Mouse (Mus musculus) myocyte (in vitro differentiated cells): Measurements from ENCODE around the gene Pdcd2. TPM values are rescaled to one million over a fixed set of nuclear protein-coding genes. Genes with fewer than 3 reads are reported as not detected.

Source experiments
- H3K27me3 ChIP-seq: one replicate; pipeline ENCODE4 v1.6.1; 2011; ENCODE audit not compliant: control insufficient read depth, insufficient read depth, insufficient read length
- H3K36me3 ChIP-seq: one replicate; pipeline ENCODE4 v1.6.1; 2011; ENCODE audit not compliant: control insufficient read depth, insufficient read depth
- H3K4me2 ChIP-seq: one replicate; pipeline ENCODE4 v1.6.1; 2011; ENCODE audit warnings: low read depth, control low read depth
- H3K4me3 ChIP-seq: one replicate; pipeline ENCODE4 v1.5.1; 2011; ENCODE audit warnings: mild to moderate bottlenecking, control low read depth, moderate library complexity
- H3K79me2 ChIP-seq: one replicate; pipeline ENCODE4 v1.6.1; 2011; ENCODE audit not compliant: control insufficient read depth, insufficient read depth
- H3ac ChIP-seq: one replicate; pipeline ENCODE4 v1.6.1; 2011; ENCODE audit not compliant: control insufficient read depth, insufficient read length
- CEBPB ChIP-seq: IDR thresholded peaks from 2 replicates; pipeline ENCODE4 v1.6.1; 2011; ENCODE audit warnings: mild to moderate bottlenecking, moderate library complexity; ENCODE audit not compliant: poor library complexity, insufficient read depth, severe bottlenecking
- E2F4 ChIP-seq: IDR thresholded peaks from one replicate; pipeline ENCODE4 v1.6.1; 2011; ENCODE audit warnings: mild to moderate bottlenecking, control low read depth, moderate library complexity; ENCODE audit not compliant: insufficient read depth
- MAX ChIP-seq: IDR thresholded peaks from one replicate; pipeline ENCODE4 v1.6.1; 2011; ENCODE audit warnings: low read depth, mild to moderate bottlenecking, control low read depth
- MYOD1 ChIP-seq, 3 experiments: IDR thresholded peaks; one replicate each; pipeline ENCODE4 v1.6.1; 2011; ENCODE audit warnings: control low read depth in 2 of 3, low read depth in 2 of 3, mild to moderate bottlenecking in 2 of 3, moderate library complexity in 1 of 3; ENCODE audit not compliant: insufficient read length in 2 of 3, control insufficient read depth in 1 of 3
- MYOG ChIP-seq, 3 experiments: IDR thresholded peaks; one replicate each; pipeline ENCODE4 v1.6.1; 2011; ENCODE audit warnings: control low read depth in 2 of 3, low read depth in 2 of 3, mild to moderate bottlenecking in 2 of 3; ENCODE audit not compliant: insufficient read length in 2 of 3, control insufficient read depth in 1 of 3, insufficient read depth in 1 of 3
- POLR2A ChIP-seq: IDR thresholded peaks from one replicate; pipeline ENCODE4 v1.6.1; 2011; ENCODE audit warnings: low read depth, mild to moderate bottlenecking, control low read depth, moderate library complexity; ENCODE audit not compliant: insufficient read length
- POLR2AphosphoS2 ChIP-seq: IDR thresholded peaks from one replicate; pipeline ENCODE4 v1.6.1; 2011; ENCODE audit warnings: low read depth, control low read depth; ENCODE audit not compliant: insufficient read length
- REST ChIP-seq: IDR thresholded peaks from one replicate; pipeline ENCODE4 v1.6.1; 2011; ENCODE audit warnings: mild to moderate bottlenecking, control low read depth, moderate library complexity; ENCODE audit not compliant: insufficient read depth, insufficient read length
- SRF ChIP-seq: IDR thresholded peaks from one replicate; pipeline ENCODE4 v1.6.1; 2011; ENCODE audit warnings: low read depth; ENCODE audit not compliant: control insufficient read depth, insufficient read length
- TCF12 ChIP-seq: IDR thresholded peaks from one replicate; pipeline ENCODE4 v1.6.1; 2011; ENCODE audit warnings: mild to moderate bottlenecking, control low read depth; ENCODE audit not compliant: poor library complexity, insufficient read depth, severe bottlenecking
- TCF3 ChIP-seq: IDR thresholded peaks from one replicate; pipeline ENCODE4 v1.6.1; 2011; ENCODE audit warnings: low read depth, control low read depth; ENCODE audit not compliant: insufficient read length
- USF1 ChIP-seq: IDR thresholded peaks from one replicate; pipeline ENCODE4 v1.6.1; 2011; ENCODE audit warnings: low read depth, mild to moderate bottlenecking, control low read depth, moderate library complexity
- polyA plus RNA-seq: library from polyadenylated mRNA; unstranded; fragments of >200 nt; fragmentation: generic; extraction: Trizol; gene quantifications from one replicate; pipeline ENCODE4 v1.2.1, GENCODE M21; 2012; ENCODE audit warnings: missing spikeins

The Pdcd2 gene
- polyA plus RNA-seq, 1 experiment: 43.4 TPM

DNA sequence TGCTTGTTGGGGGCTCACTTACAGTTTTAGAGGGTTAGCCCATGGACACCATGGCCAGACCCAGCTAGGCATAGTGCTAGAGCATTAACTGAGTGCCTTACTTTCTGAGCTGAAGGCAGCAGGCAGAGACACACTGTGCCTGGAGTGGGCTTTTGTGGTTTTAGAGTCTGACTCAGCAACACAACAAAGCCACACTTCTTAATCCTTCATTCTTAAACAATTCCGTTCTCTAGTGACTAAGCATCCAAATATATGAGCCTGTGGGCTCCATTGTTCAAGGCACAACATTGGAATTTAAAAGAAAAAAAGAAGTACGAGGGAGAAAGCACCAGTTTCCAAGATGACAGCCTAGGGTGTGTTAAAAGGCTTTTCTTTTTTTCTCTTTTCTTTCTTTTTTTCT is 16.4 kb downstream of the Pdcd2 start:
- Histone ChIP-seq H3K36me3 (peaks cover 63% of the 10 kb centered on the region), H3K27me3 (no peaks in the 10 kb centered on the region), H3K4me2 (peak overlapping the region; percentile 87), H3ac (no peak overlapping the region), H3K79me2 (peaks cover 14% of the 10 kb centered on the region), H3K4me3 (no peak overlapping the region)
- no peak for TF ChIP-seq USF1

DNA sequence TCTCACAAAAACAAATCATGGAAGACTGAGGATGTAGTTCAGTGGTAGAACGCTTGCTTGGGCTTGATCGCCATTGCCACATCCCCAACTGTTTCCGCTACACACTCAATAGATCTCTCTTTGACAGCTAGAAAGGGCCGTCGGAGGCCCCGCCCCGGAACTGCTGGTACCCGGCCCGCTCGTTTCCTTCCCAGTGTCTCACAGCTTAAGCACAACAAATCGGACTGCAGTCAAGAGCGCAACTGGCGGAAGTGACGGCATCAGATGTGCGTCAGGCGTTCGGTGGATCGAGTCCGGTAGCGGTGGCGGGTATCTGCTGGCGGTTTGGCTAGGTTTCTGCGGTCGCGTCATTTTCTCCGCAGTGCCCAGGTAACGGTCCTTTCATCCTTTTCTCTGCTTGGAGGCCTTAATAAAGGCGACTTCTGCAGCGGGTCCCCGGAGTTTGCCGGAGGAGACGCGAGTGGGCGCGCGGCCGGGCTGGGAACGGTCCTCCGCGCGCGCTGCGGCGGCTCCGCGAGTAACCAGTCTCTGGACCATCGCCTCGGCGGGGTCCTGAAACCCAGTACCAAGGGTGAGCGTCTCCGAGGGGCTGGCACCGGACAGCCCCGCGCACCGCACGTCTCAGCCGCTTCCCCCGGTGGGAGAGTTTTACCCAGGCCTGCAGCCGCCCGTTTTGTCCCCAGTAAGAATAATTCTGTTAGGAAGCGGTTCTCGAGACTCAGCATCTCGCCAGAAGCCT is 27.3 kb downstream of the Pdcd2 start, which contains the start of the genes Psmb1 and Tbp:
TSS of gene Psmb1 (minus strand) at position 96 of the 739 bp plus-strand sequence.
TSS of gene Tbp (plus strand) at position 233 of the 739 bp plus-strand sequence.
- peaks cover 18% of the 10 kb centered on the region for H3K36me3 ChIP-seq
- no peak for TF ChIP-seq TCF3
- peak; percentile 84 for TF ChIP-seq POLR2A
- TF ChIP-seq SRF: peak; percentile 86
- TF ChIP-seq POLR2AphosphoS2: peak; percentile 89
- TF ChIP-seq USF1: no peak
- TF ChIP-seq MYOG (IDR thresholded peaks at IDR 0.05; ENCODE audit: control insufficient read depth in 1 of 3, insufficient read depth in 1 of 3, insufficient read length in 2 of 3, low read depth in 2 of 3): peak; percentile 26 to 66 (median 49)
- peak; percentile 10 for TF ChIP-seq MAX
- TF ChIP-seq E2F4: no peak
- no peak for TF ChIP-seq TCF12
- TF ChIP-seq REST: peak; percentile 20
- TF ChIP-seq MYOD1 (IDR thresholded peaks at IDR 0.05; ENCODE audit: control insufficient read depth in 1 of 3, insufficient read length in 2 of 3, low read depth in 2 of 3): peak in 1 of 3 experiments; percentile 48

DNA sequence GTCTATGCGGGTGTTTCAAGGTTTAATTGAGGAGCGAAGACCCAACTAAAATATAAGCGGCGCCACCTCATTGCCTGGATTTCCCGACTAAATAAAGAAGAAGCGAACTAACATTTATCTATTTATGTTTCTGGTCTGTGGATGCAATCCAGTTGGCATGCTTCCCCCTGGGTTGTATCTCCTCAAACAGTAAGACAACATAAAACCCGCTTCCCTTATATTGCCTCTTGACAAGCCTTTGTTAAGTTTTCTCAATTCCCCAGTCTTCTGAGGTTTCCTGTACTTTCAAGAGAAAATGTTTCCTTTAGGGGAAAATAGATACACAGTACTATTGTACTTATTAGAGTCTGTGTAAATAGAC is 28.4 kb downstream of the Pdcd2 start:
- Histone ChIP-seq H3K79me2 (peaks cover 65% of the 10 kb centered on the region), H3K4me3 (peak overlapping the region; percentile 87), H3K4me2 (peak overlapping the region; percentile 98), H3ac (peak overlapping the region; percentile 70), H3K27me3 (no peaks in the 10 kb centered on the region), H3K36me3 (peaks cover 24% of the 10 kb centered on the region)
- TF ChIP-seq USF1: no peak

More for the DNA sequence above, 27.3 kb downstream of the Pdcd2 start, which contains the start of the genes Psmb1 and Tbp:
- no peaks in the 10 kb centered on the region for H3K27me3 ChIP-seq
- peak within 1 kb of the TSS; percentile 70 for H3ac ChIP-seq
- H3K4me3 ChIP-seq: peak within 1 kb of the TSS; percentile 87
- H3K79me2 ChIP-seq: peaks cover 59% of the 10 kb centered on the region
- H3K4me2 ChIP-seq: peak within 1 kb of the TSS; percentile 98

DNA sequence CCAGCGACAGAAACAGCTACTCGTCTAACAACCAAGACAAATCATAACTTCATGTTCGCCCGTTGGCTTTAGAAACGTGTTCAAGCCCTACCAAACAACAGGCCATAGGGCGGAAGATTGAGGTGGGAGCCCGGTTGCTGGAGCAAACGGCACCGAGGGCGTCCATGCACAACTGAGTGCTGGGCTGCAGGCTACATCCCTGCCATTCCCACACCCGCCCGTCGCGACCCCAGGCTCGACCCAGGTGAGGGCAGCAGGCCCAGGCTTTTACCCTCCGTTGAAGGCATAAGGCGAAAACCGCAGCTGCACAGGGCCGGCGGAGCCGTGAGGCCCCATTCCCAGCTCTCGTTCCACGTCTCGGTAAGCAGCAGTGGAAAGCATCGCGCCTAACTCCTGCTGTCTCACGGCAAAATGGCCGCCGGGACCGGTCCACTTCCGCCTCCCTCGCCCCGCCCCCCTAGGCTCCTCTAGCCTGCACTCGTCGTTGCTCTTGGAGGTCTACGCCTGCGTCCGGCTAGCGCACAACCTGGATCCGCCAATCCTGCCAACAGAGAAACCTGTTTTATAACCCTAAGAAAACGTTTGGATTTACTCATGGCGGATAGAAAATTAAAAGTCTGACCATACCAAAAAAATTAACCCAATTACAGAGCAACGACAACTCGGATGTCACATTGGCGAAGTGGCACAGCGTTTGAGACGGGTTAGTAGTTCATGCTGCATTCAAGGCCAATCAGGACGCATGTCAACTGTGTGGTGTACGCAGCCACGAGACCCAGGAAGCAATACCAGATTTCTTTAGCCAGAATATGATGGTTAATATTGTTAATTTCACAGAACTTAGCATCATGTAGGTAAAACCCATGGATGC is 29.0 kb downstream of the Pdcd2 start:
- Histone ChIP-seq H3K27me3 (no peaks in the 10 kb centered on the region), H3K79me2 (peaks cover 65% of the 10 kb centered on the region), H3K4me2 (peak overlapping the region; percentile 99), H3K4me3 (peak overlapping the region; percentile 87), H3K36me3 (peaks cover 30% of the 10 kb centered on the region), H3ac (peak overlapping the region; percentile 70)
- TF ChIP-seq MYOD1 (IDR thresholded peaks at IDR 0.05; ENCODE audit: control insufficient read depth in 1 of 3, insufficient read length in 2 of 3, low read depth in 2 of 3) (no peak), USF1 (no peak), MYOG (IDR thresholded peaks at IDR 0.05; ENCODE audit: control insufficient read depth in 1 of 3, insufficient read depth in 1 of 3, insufficient read length in 2 of 3, low read depth in 2 of 3) (no peak), POLR2AphosphoS2 (peak; percentile 85), POLR2A (peak; percentile 74), TCF3 (no peak)

DNA sequence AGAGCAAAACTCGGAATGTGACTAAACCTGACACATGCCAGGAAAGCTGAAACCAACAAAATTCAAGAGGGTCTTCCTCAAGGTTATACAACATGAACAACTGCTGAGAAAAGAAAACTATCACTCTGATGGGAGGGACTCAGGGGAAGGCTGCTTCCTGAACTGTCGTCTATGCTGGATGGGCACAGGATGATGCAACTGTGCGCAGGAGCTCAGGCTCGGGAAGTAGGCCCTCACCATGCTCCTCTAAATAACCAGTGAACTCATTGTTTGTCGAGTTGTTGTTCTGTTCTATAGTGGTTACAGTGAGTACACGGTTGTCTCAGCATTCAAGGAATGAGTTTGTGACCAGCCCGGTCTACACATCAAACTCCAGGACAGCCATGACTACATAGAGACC is 36.6 kb downstream of the Pdcd2 start:
- no peaks in the 10 kb centered on the region for H3K27me3 ChIP-seq
- no peak overlapping the region for H3K4me3 ChIP-seq
- H3K36me3 ChIP-seq: peaks cover 53% of the 10 kb centered on the region
- no peak overlapping the region for H3ac ChIP-seq
- H3K79me2 ChIP-seq: peaks cover 18% of the 10 kb centered on the region
- H3K4me2 ChIP-seq: no peak overlapping the region
- TF ChIP-seq REST: no peak
- no peak for TF ChIP-seq MYOD1 (IDR thresholded peaks at IDR 0.05; ENCODE audit: control insufficient read depth in 1 of 3, insufficient read length in 2 of 3, low read depth in 2 of 3)
- no peak for TF ChIP-seq MYOG (IDR thresholded peaks at IDR 0.05; ENCODE audit: control insufficient read depth in 1 of 3, insufficient read depth in 1 of 3, insufficient read length in 2 of 3, low read depth in 2 of 3)
- TF ChIP-seq SRF: no peak
- no peak for TF ChIP-seq USF1
- no peak for TF ChIP-seq MAX
- TF ChIP-seq CEBPB: peak; percentile 67
- no peak for TF ChIP-seq E2F4
